Mouse (Mus musculus): Measurements from ENCODE around the gene Psma3.

- TF ChIP-seq BHLHE40 (IDR thresholded peaks at IDR 0.05; ENCODE audit: borderline replicate concordance, low read depth, low read length): no peak
- no peak for TF ChIP-seq CTCF (IDR thresholded peaks at IDR 0.05 in 2 of 3, conservative IDR thresholded peaks at IDR 0.05 in 1 of 3; ENCODE audit: control insufficient read depth in 1 of 3, insufficient read depth in 1 of 3, low read depth in 2 of 3, low read length in 3 of 3, poor library complexity in 1 of 3, severe bottlenecking in 1 of 3)
Measured at GRCm38 (mm10) chr12:70974441-70975266, at the start of gene Psma3.
